Mouse (Mus musculus) heart, embryonic 16.5 days (tissue): ENCODE data around the gene Cnnm4. TPM values are rescaled to one million over a fixed set of nuclear protein-coding genes. Genes with fewer than 3 reads are reported as not detected.
A peak's percentile ranks its signal among the peaks of the same experiment; 100 is the strongest.

Source experiments
- ATAC-seq: fragments of 200-750 bp; cut with Nextera tagmentation; replicated peaks from 2 replicates; pipeline ENCODE4 v1.8.0; 2017; ENCODE audit warnings: moderate number of reproducible peaks; ENCODE audit not compliant: insufficient read depth, low FRiP score; ENCODE audit errors: extremely low read depth
- H3K27ac ChIP-seq: fragments of 300-500 bp; sonication (generic); 2 replicates; pipeline ENCODE4 v1.5.1; 2014; ENCODE audit warnings: mild to moderate bottlenecking, low read length, control low read depth, moderate library complexity
- H3K27me3 ChIP-seq: fragments of 300-500 bp; sonication (generic); 2 replicates; pipeline ENCODE4 v1.6.1; 2014; ENCODE audit warnings: low read length, mixed read lengths; ENCODE audit not compliant: control insufficient read depth, insufficient read depth
- H3K36me3 ChIP-seq: fragments of 300-500 bp; sonication (generic); 2 replicates; pipeline ENCODE4 v1.6.1; 2014; ENCODE audit not compliant: control insufficient read depth, insufficient read depth
- H3K4me1 ChIP-seq: fragments of 300-500 bp; sonication (generic); 2 replicates; pipeline ENCODE4 v1.6.1; 2014; ENCODE audit warnings: low read length, mixed read lengths; ENCODE audit not compliant: control insufficient read depth, insufficient read depth
- H3K4me2 ChIP-seq: fragments of 300-500 bp; sonication (generic); 2 replicates; pipeline ENCODE4 v1.6.1; 2014; ENCODE audit warnings: low read depth, mild to moderate bottlenecking, control low read depth, low read length
- H3K4me3 ChIP-seq: fragments of 300-500 bp; sonication (generic); 2 replicates; pipeline ENCODE4 v1.5.1; 2014; ENCODE audit warnings: mild to moderate bottlenecking, control low read depth, low read length
- H3K9ac ChIP-seq: fragments of 300-500 bp; sonication (generic); 2 replicates; pipeline ENCODE4 v1.6.1; 2014; ENCODE audit warnings: low read length, control low read depth
- H3K9me3 ChIP-seq: fragments of 300-500 bp; sonication (generic); replicated peaks from 2 replicates; pipeline ENCODE4 v1.6.1; 2016; ENCODE audit warnings: low read length; ENCODE audit not compliant: control insufficient read depth
- WGBS: fragments of 180-500 bp; shearing (Covaris S2); extraction: QIAGEN DNeasy Blood & Tissue Kit; methylation state at CpG from one replicate; pipeline ENCODE4 v1.1.7; 2014; 5-methylcytosine and 5-hydroxymethylcytosine counted together
- polyA plus RNA-seq: library from polyadenylated mRNA; unstranded; fragments of >200 nt; fragmentation: Nextera tagmentation; extraction: Ambion mirVana; gene quantifications from 2 replicates; pipeline ENCODE4 v1.2.1, GENCODE M21; 2015

Cnnm4 gene
- polyA plus RNA-seq, 1 experiment from 2014 or later = 6.9 TPM

DNA sequence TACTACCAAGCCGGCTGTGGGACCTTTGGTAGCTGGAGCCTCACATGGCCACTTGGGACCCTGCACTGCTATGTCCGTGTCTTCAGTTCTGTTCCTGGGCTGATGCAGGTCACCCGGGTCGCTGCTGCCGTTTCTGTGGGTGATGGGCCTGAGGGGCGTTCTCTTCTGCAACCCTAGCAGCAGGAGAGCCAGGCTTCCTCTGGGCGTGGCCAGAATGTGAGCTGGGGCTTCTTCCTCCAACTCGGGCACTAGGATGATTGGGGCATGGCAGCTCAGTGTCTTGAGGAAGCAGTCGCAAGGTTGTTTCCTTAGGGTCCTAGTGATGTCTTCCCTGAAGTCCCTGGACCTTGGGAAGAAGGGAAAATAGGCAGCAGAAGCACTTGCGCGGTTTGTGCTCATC is 48.2 kb downstream of the Cnnm4 start:
- Histone ChIP-seq H3K4me3 (no peak overlapping the region), H3K9me3 (no peaks in the 10 kb centered on the region), H3K27ac (no peak overlapping the region), H3K9ac (no peak overlapping the region), H3K36me3 (peaks cover 37% of the 10 kb centered on the region), H3K27me3 (no peaks in the 10 kb centered on the region), H3K4me2 (no peak overlapping the region), H3K4me1 (peaks cover 46% of the 10 kb centered on the region)
- no peak for ATAC-seq
- WGBS = 79% methylated on average over 11 of the region's 11 CpGs

DNA sequence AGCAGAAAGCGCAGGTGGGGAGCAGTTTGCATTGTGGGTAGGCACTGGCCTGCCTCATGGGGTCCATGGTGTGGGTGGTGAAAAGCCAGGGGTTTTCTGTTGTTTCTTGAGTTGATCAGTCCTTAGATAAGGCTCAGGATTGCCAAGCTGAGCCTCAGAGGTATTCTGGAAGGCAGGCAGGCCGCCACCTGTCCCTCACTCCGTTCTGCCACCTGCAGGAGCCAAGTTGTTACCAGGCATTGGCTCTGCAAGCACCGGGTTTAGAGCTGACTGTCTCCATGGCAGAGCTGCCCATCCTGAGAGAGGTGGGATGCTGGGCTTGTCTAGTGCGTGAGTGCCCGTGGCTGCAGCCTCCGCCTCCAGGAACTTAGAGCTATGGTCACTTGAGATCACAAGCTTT is 50.8 kb downstream of the Cnnm4 start:
- Histone ChIP-seq H3K4me3 (no peak overlapping the region), H3K4me2 (no peak overlapping the region), H3K9ac (no peak overlapping the region), H3K27ac (peak overlapping the region; percentile 28; the same call in 1 of the 2 replicates), H3K9me3 (no peaks in the 10 kb centered on the region), H3K36me3 (peaks cover 55% of the 10 kb centered on the region), H3K4me1 (peaks cover 38% of the 10 kb centered on the region), H3K27me3 (no peaks in the 10 kb centered on the region)
- 94% methylated on average over 7 of the region's 7 CpGs for WGBS
- ATAC-seq = no peak

DNA sequence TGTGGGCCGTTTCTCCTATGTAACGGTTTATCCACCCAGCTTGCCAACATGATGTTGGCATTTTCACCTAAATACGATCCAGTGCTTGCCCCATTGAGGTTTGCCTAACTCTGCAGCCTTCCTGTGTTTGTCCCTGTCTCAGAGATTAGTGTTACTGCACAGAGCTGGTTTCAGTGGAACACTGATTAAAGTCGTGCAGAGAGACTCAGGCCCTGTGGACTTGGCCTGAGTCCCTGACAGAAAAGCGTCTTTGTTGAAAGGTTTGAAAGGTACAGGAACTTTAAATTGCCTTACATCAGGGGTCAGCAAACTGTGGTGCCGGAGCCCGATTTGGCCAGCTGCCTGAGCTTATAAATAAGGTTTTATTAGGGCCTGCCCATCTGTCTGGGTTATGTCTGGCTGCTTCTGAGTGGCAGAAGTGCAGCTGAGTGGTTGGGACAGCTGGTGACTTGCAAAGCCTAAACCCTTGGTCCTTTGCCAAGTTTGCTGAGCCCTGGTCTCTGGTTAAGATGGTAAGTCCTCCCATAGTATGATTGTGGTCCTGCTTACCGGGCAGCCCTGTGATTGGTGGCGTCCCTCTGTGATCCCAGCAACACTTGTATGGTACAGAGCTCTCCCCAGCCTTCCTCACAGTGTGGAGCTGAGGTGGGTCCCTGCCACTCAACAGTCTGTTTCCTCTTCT is 52.1 kb downstream of the Cnnm4 start:
- peak overlapping the region; percentile 4; the same call in 1 of the 2 replicates for H3K4me2 ChIP-seq
- peaks cover 31% of the 10 kb centered on the region for H3K4me1 ChIP-seq
- H3K4me3 ChIP-seq = no peak overlapping the region
- H3K36me3 ChIP-seq = peaks cover 53% of the 10 kb centered on the region
- peak; percentile 82 for ATAC-seq
- H3K27ac ChIP-seq = peak overlapping the region; percentile 90
- H3K9me3 ChIP-seq = no peaks in the 10 kb centered on the region
- 40% methylated on average over 9 of the region's 9 CpGs for WGBS
- peak overlapping the region; percentile 47; the same call in 1 of the 2 replicates for H3K9ac ChIP-seq
- H3K27me3 ChIP-seq = no peaks in the 10 kb centered on the region

DNA sequence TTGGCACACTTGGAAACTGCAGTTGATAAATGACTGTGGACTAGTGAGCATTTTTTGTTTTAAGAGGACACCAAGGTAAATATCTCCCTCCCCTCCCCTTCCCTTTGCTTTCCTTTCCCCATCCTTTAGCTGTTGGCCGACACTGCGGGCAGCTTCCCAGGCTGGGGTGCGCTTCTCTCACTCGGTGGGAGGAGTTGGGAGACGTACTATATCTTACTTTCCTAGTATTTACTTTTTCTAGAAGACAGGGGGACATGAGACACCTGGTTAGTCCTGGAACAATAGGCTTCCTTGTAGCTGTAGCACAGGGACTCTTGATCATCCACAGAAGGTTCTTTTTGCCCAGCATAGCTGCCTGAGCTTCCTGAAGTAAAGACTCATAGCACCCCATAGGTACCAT is 52.6 kb downstream of the Cnnm4 start:
- H3K4me2 ChIP-seq = no peak overlapping the region
- H3K27ac ChIP-seq = peak overlapping the region; percentile 90
- H3K4me3 ChIP-seq = no peak overlapping the region
- no peak overlapping the region for H3K9ac ChIP-seq
- 73% methylated on average over 5 of the region's 5 CpGs for WGBS
- H3K36me3 ChIP-seq = peaks cover 53% of the 10 kb centered on the region
- H3K27me3 ChIP-seq = no peaks in the 10 kb centered on the region
- peaks cover 31% of the 10 kb centered on the region for H3K4me1 ChIP-seq
- ATAC-seq = no peak
- no peaks in the 10 kb centered on the region for H3K9me3 ChIP-seq

DNA sequence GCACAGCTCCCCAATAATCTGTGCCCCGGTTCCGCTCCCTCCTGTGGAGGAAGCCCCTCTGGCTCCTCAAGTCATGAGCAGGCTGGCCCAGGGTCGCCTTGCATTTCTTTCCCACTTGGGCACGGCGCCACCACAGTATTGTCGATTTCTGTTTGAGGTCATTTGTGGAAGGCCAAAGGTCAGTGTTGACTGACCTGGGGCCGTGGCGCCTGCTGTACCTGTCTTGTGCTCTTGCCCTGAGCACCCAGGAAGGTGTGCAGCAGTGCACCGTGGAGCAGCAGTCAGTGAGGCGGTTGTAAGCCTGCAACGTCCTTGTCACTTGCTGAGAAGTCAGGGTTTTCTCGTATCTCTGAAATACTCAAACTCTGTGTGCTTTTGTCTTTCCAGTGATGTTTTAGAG is 54.4 kb downstream of the Cnnm4 start:
- Histone ChIP-seq H3K4me3 (no peak overlapping the region), H3K4me2 (no peak overlapping the region), H3K9ac (no peak overlapping the region), H3K4me1 (peaks cover 37% of the 10 kb centered on the region), H3K36me3 (peaks cover 39% of the 10 kb centered on the region), H3K27me3 (no peaks in the 10 kb centered on the region), H3K27ac (no peak overlapping the region), H3K9me3 (no peaks in the 10 kb centered on the region)
- WGBS = 87% methylated on average over 12 of the region's 12 CpGs
- ATAC-seq = no peak

DNA sequence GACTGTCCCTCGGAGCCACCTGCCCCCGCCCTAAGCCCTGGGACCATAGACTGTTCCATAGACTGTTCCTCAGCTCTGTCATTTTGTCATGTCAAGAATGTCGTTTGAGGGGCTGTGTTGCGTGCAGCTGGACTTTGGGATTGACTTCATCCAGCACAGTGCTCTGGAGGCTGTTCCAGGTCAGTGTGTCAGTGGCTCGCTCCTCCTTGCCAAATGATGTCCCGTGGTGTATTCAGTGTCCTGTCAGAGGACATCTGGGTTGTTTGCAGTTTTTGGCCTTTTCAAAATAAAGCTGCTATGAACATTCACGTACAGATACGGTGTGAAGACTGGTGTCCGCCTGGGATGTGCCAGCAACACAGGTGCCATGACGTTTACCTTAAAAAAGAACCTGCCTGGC is 55.5 kb downstream of the Cnnm4 start:
- Histone ChIP-seq H3K4me2 (no peak overlapping the region), H3K27ac (no peak overlapping the region), H3K4me1 (peaks cover 48% of the 10 kb centered on the region), H3K9ac (no peak overlapping the region), H3K9me3 (no peaks in the 10 kb centered on the region), H3K36me3 (peaks cover 31% of the 10 kb centered on the region), H3K27me3 (no peaks in the 10 kb centered on the region), H3K4me3 (no peak overlapping the region)
- 82% methylated on average over 10 of the region's 10 CpGs for WGBS
- no peak for ATAC-seq

DNA sequence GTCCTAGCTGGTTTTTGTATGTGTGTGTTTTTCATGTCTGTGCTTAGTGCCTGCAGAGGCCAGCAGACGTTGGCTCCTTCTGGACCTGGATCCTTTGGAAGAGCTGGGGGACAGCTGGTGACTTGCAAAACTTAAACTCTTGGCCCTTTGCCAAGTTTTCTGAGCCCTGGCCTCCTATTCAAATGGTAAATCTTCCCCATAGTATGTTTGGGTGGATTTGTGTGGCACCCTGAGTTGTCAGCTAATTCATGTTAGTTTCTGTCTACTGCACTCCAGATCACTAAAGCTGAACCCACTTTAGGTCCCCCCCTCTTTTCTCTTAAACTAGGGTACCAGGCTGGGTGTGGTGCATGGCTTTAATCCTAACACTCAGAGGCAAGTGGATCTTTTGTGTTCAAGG is 56.9 kb downstream of the Cnnm4 start:
- no peaks in the 10 kb centered on the region for H3K9me3 ChIP-seq
- no peak overlapping the region for H3K4me3 ChIP-seq
- no peak overlapping the region for H3K27ac ChIP-seq
- 26% methylated on average over 1 of the region's 1 CpGs for whole genome bisulfite sequencing
- H3K4me1 ChIP-seq = peaks cover 39% of the 10 kb centered on the region
- no peak overlapping the region for H3K9ac ChIP-seq
- H3K27me3 ChIP-seq = no peaks in the 10 kb centered on the region
- H3K36me3 ChIP-seq = peaks cover 26% of the 10 kb centered on the region
- H3K4me2 ChIP-seq = no peak overlapping the region
- no peak for ATAC-seq

DNA sequence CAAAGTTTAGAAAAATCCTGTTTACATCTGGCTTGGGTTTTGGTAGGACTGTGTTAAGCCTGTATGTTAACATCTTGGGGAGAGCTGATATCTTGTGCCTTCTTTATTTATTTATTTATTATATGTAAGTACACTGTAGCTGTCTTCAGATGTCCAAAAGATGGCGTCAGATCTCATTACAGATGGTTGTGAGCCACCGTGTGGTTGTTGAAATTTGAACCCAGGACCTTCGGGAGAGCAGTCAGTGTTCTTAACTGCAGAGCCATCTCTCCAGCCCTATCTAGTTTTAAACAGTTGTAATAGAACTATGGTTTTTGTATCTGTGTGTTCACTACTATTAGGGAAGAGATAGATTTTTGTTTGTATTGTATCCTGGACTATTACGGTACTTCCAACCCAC is 57.9 kb downstream of the Cnnm4 start:
- Histone ChIP-seq H3K4me3 (no peak overlapping the region), H3K27ac (no peak overlapping the region), H3K4me1 (peaks cover 39% of the 10 kb centered on the region), H3K4me2 (no peak overlapping the region), H3K36me3 (peaks cover 26% of the 10 kb centered on the region), H3K27me3 (no peaks in the 10 kb centered on the region), H3K9me3 (no peaks in the 10 kb centered on the region), H3K9ac (no peak overlapping the region)
- 84% methylated on average over 4 of the region's 4 CpGs for WGBS
- no peak for ATAC-seq

DNA sequence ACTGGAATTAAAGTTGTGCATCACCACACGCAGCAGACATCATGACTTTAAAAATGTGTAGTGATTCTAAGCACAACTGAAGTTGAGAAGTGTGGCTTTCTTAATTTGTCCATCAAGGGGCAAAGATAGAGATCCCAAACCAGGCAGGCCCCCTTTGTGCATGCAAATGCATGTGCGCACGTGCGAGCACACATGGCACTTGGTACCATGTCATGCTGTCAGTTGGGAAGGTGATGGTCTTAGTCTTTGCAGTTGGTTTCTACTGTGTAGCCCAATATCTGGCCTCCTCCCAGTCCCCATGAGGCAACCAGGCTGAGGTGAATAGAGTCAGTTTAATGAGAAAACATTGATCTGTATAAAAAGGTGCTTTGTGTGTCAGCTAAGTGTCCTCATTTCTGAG is 58.5 kb downstream of the Cnnm4 start:
- no peak overlapping the region for H3K4me3 ChIP-seq
- peaks cover 42% of the 10 kb centered on the region for H3K4me1 ChIP-seq
- H3K27ac ChIP-seq = peak overlapping the region; percentile 22
- ATAC-seq = no peak
- no peak overlapping the region for H3K4me2 ChIP-seq
- WGBS = 89% methylated on average over 4 of the region's 4 CpGs
- no peaks in the 10 kb centered on the region for H3K9me3 ChIP-seq
- no peaks in the 10 kb centered on the region for H3K27me3 ChIP-seq
- peaks cover 22% of the 10 kb centered on the region for H3K36me3 ChIP-seq
- no peak overlapping the region for H3K9ac ChIP-seq
